Mouse (Mus musculus): Measurements from ENCODE around the gene Slc43a1. TPM values are rescaled to one million over a fixed set of nuclear protein-coding genes. Genes with fewer than 3 reads are reported as not detected.
"Not testable (repeated sequence)": the region's sequence is repeated elsewhere in the genome, so short reads cannot be mapped to it uniquely, and the experiment has no call there.

Gene Slc43a1
- total RNA-seq, 2 experiments from 2014 or later: 0.46 to 1.3 TPM

GRCm38 (mm10) chr2:84889316-84890044 lies 50.8 kb downstream of the Slc43a1 start:
- no peak for DNase-seq

GRCm38 (mm10) chr2:84890045-84890340 lies 51.3 kb downstream of the Slc43a1 start:
- DNase-seq: peak; percentile 85
- intact Hi-C loops (cut with DNase I): no loop called here

More at GRCm38 (mm10) chr2:84889316-84890044, 50.8 kb downstream of the Slc43a1 start:
- intact Hi-C loops (cut with DNase I): loop anchor here (5.0 kb wide), 1 partner anchor 57 kb away; no protein-coding TSS in a partner anchor

- intact Hi-C loops (cut with DNase I): no loop called here
- no peak for DNase-seq
These were observed 54.7 kb downstream of the Slc43a1 start for GRCm38 (mm10) chr2:84893359-84893758.

- intact Hi-C loops (cut with DNase I): no loop called here
- DNase-seq: no peak
These were observed 57.0 kb downstream of the Slc43a1 start for GRCm38 (mm10) chr2:84895495-84896198.

- DNase-seq; intact Hi-C loops (cut with DNase I): not testable (repeated sequence)
These were observed 58.0 kb downstream of the Slc43a1 start for GRCm38 (mm10) chr2:84896686-84897085.

- DNase-seq: no peak
- intact Hi-C loops (cut with DNase I): no loop called here
These were observed 74.1 kb downstream of the Slc43a1 start for GRCm38 (mm10) chr2:84912722-84913121.

Other genes starting within 250 kb of the Slc43a1 start
- gene Ctnnd1, start 188.1 kb upstream of the Slc43a1 start, total RNA-seq (2021): 10 to 100 TPM; 70.4 to 88.0 TPM
- gene Btbd18, start 179.8 kb upstream of the Slc43a1 start, total RNA-seq (2021): not detected
- 100 to 1,000 TPM in 1 of 2 experiments, 10 to 100 TPM in 1; 96.5 to 104 TPM for gene Selenoh, start 168.1 kb upstream of the Slc43a1 start, total RNA-seq (2021)
- 10 to 100 TPM; 11.7 to 13.7 TPM for gene Gm28635, start 160.8 kb upstream of the Slc43a1 start, total RNA-seq (2021)
- gene Med19, start 160.4 kb upstream of the Slc43a1 start, total RNA-seq (2021): 10 to 100 TPM; 42.5 to 45.3 TPM
- gene Tmx2, start 159.7 kb upstream of the Slc43a1 start, total RNA-seq (2021): 100 to 1,000 TPM; 108 to 124 TPM
- 10 to 100 TPM; 34.2 to 34.8 TPM for gene Zdhhc5, start 123.7 kb upstream of the Slc43a1 start, total RNA-seq (2021)
- gene Clp1, start 111.5 kb upstream of the Slc43a1 start, total RNA-seq (2021): 1 to 10 TPM; 8.3 to 9.3 TPM
- 10 to 100 TPM; 13.7 to 15.4 TPM for gene Ypel4, start 104.8 kb upstream of the Slc43a1 start, total RNA-seq (2021)
- gene Gm19426, start 95.2 kb upstream of the Slc43a1 start, total RNA-seq (2021): 1 to 10 TPM; 5.8 to 6.9 TPM
- gene Serping1, start 63.4 kb upstream of the Slc43a1 start, total RNA-seq (2021): 1 to 10 TPM; 5.6 to 6.2 TPM
- gene Ube2l6, start 40.0 kb upstream of the Slc43a1 start, total RNA-seq (2021): 1 to 10 TPM; 5.3 to 5.7 TPM
- gene Smtnl1, start 16.2 kb upstream of the Slc43a1 start, total RNA-seq (2021): not detected
- gene Timm10, start 11.9 kb upstream of the Slc43a1 start, total RNA-seq (2021): 10 to 100 TPM; 55.5 to 60.4 TPM
- gene Rtn4rl2, start 47.9 kb downstream of the Slc43a1 start, total RNA-seq (2021): 10 to 100 TPM; 59.4 to 61.6 TPM
- gene Slc43a3, start 97.7 kb downstream of the Slc43a1 start, total RNA-seq (2021): 1 to 10 TPM; 3.4 to 5.6 TPM
- gene Prg2, start 141.6 kb downstream of the Slc43a1 start, total RNA-seq (2021): not detected
- not detected for gene Prg3, start 149.4 kb downstream of the Slc43a1 start, total RNA-seq (2021)
- 100 to 1,000 TPM; 146 to 154 TPM for gene Ssrp1, start 198.4 kb downstream of the Slc43a1 start, total RNA-seq (2021)
- gene P2rx3, start 198.6 kb downstream of the Slc43a1 start, total RNA-seq (2021): 1 to 10 TPM; 1.0 to 1.4 TPM
- gene Tnks1bp1, start 209.2 kb downstream of the Slc43a1 start, total RNA-seq (2021): 10 to 100 TPM; 80.1 to 91.9 TPM

All from left cerebral cortex, postnatal 4 days (tissue).